Mouse (Mus musculus) MEL (cell line): ENCODE results near the gene Ryr2.

Source experiments
- CHD2 ChIP-seq: IDR thresholded peaks from 2 replicates; pipeline ENCODE4 v1.6.1; 2011; ENCODE audit warnings: low read length, improper control_type of control experiment
- CTCF ChIP-seq, 3 experiments: IDR thresholded peaks in 2 of 3; conservative IDR thresholded peaks in 1 of 3; 2 replicates each; pipeline ENCODE4 v1.5.1; 2011 to 2012; ENCODE audit warnings: low read length in 3 of 3, low read depth in 2 of 3, mild to moderate bottlenecking in 2 of 3, improper control_type of control experiment in 1 of 3, inconsistent platforms in 1 of 3, mixed read lengths in 1 of 3, moderate library complexity in 1 of 3; ENCODE audit not compliant: control insufficient read depth in 1 of 3, insufficient read depth in 1 of 3, poor library complexity in 1 of 3, severe bottlenecking in 1 of 3
- EP300 ChIP-seq, 2 experiments: IDR thresholded peaks; 2 replicates each; pipeline ENCODE4 v1.6.1; 2011; ENCODE audit warnings: improper control_type of control experiment in 2 of 2, low read length in 2 of 2, low read depth in 1 of 2, mild to moderate bottlenecking in 1 of 2
- ETS1 ChIP-seq: IDR thresholded peaks from 2 replicates; pipeline ENCODE4 v1.6.1; 2012; ENCODE audit warnings: low read depth, mild to moderate bottlenecking, inconsistent platforms, low read length, improper control_type of control experiment, moderate library complexity
- GATA1 ChIP-seq: IDR thresholded peaks from 2 replicates; pipeline ENCODE4 v1.6.1; 2011; ENCODE audit warnings: low read depth, low read length, improper control_type of control experiment
- HCFC1 ChIP-seq: IDR thresholded peaks from 2 replicates; pipeline ENCODE4 v1.6.1; 2012; ENCODE audit warnings: low read depth, mild to moderate bottlenecking, inconsistent platforms, low read length, improper control_type of control experiment, moderate library complexity
- KAT2A ChIP-seq: conservative IDR thresholded peaks from 2 replicates; pipeline ENCODE4 v1.6.1; 2012; ENCODE audit warnings: low read depth, low read length, improper control_type of control experiment, inconsistent platforms
- MXI1 ChIP-seq: IDR thresholded peaks from 2 replicates; pipeline ENCODE4 v1.6.1; 2011; ENCODE audit warnings: mild to moderate bottlenecking, low read depth, low read length, improper control_type of control experiment
- NELFE ChIP-seq: IDR thresholded peaks from 2 replicates; pipeline ENCODE4 v1.6.1; 2011; ENCODE audit warnings: low read depth, low read length, improper control_type of control experiment
- NRF1 ChIP-seq: IDR thresholded peaks from 2 replicates; pipeline ENCODE4 v1.6.1; 2014; ENCODE audit warnings: low read depth, mild to moderate bottlenecking, inconsistent platforms, low read length, improper control_type of control experiment, moderate library complexity; ENCODE audit not compliant: poor library complexity, insufficient read depth, severe bottlenecking
- POLR2A ChIP-seq, 2 experiments: IDR thresholded peaks; 2 replicates each; pipeline ENCODE4 v1.6.1; 2011 to 2012; ENCODE audit warnings: low read length in 2 of 2, mild to moderate bottlenecking in 2 of 2, control low read depth in 1 of 2, improper control_type of control experiment in 1 of 2, low read depth in 1 of 2, moderate library complexity in 1 of 2; ENCODE audit not compliant: control insufficient read depth in 1 of 2, insufficient read depth in 1 of 2, poor library complexity in 1 of 2
- SIN3A ChIP-seq: IDR thresholded peaks from 2 replicates; pipeline ENCODE4 v1.6.1; 2012; ENCODE audit warnings: low read length, improper control_type of control experiment, inconsistent platforms
- SMC3 ChIP-seq: IDR thresholded peaks from 2 replicates; pipeline ENCODE4 v1.6.1; 2011; ENCODE audit warnings: low read depth, low read length, improper control_type of control experiment

- TF ChIP-seq HCFC1 (no peak), MXI1 (no peak), CTCF (IDR thresholded peaks at IDR 0.05 in 2 of 3, conservative IDR thresholded peaks at IDR 0.05 in 1 of 3; ENCODE audit: control insufficient read depth in 1 of 3, insufficient read depth in 1 of 3, low read depth in 2 of 3, low read length in 3 of 3, poor library complexity in 1 of 3, severe bottlenecking in 1 of 3) (no peak), GATA1 (no peak), KAT2A (no peak), EP300 (IDR thresholded peaks at IDR 0.05; ENCODE audit: low read depth in 1 of 2, low read length in 2 of 2) (no peak), NELFE (no peak), ETS1 (no peak), POLR2A (IDR thresholded peaks at IDR 0.05; ENCODE audit: control insufficient read depth in 1 of 2, insufficient read depth in 1 of 2, low read depth in 1 of 2, low read length in 2 of 2, poor library complexity in 1 of 2) (no peak), NRF1 (no peak), CHD2 (no peak), SIN3A (no peak), SMC3 (no peak)
These were observed 226.1 kb downstream of the Ryr2 start for GRCm38 (mm10) chr13:11880503-11881227.
